Mouse (Mus musculus) G1E (cell line): ENCODE measurements around the gene Atp1a1. TPM values are rescaled to one million over a fixed set of nuclear protein-coding genes. Genes with fewer than 3 reads are reported as not detected.

ENCODE experiments used
- ATAC-seq: 2 replicates; pipeline ENCODE4 v1.8.0; 2016; ENCODE audit warnings: mild to moderate bottlenecking; ENCODE audit not compliant: insufficient number of reproducible peaks, poor library complexity, low FRiP score, severe bottlenecking; ENCODE audit errors: extremely low read depth
- DNase-seq: peaks from one replicate; pipeline ENCODE4 v3.0.0; 2012; ENCODE audit warnings: low spot score
- H3K27me3 ChIP-seq: 2 replicates; pipeline ENCODE4 v1.6.1; 2012; ENCODE audit warnings: mild to moderate bottlenecking, low read length, inconsistent platforms; ENCODE audit not compliant: insufficient read depth
- H3K36me3 ChIP-seq: replicated peaks from 2 replicates; pipeline ENCODE3; 2012; ENCODE audit warnings: mild to moderate bottlenecking, inconsistent platforms
- H3K4me1 ChIP-seq: 2 replicates; pipeline ENCODE4 v1.6.1; 2012; ENCODE audit warnings: low read depth, low read length, inconsistent platforms, mixed read lengths; ENCODE audit not compliant: insufficient read depth
- H3K4me3 ChIP-seq: 2 replicates; pipeline ENCODE4 v1.5.1; 2012; ENCODE audit warnings: low read depth, mild to moderate bottlenecking, inconsistent platforms, low read length, moderate library complexity, mixed read lengths
- H3K9me3 ChIP-seq: replicated peaks from 2 replicates; pipeline ENCODE4 v1.6.1; 2012; ENCODE audit warnings: inconsistent platforms
- CTCF ChIP-seq: IDR thresholded peaks from 2 replicates; pipeline ENCODE4 v1.5.1; 2012; ENCODE audit warnings: low read depth, low read length, inconsistent platforms, mixed read lengths
- GATA1 ChIP-seq: IDR thresholded peaks from 2 replicates; pipeline ENCODE4 v1.6.1; 2012; ENCODE audit warnings: borderline replicate concordance, low read length, inconsistent platforms, mixed read lengths
- GATA2 ChIP-seq: IDR thresholded peaks from 2 replicates; pipeline ENCODE4 v1.6.1; 2012; ENCODE audit warnings: low read depth, low read length, inconsistent platforms, borderline replicate concordance
- POLR2AphosphoS5 ChIP-seq: IDR thresholded peaks from 2 replicates; pipeline ENCODE4 v1.6.1; 2012; ENCODE audit warnings: low read depth, low read length, inconsistent platforms; ENCODE audit not compliant: insufficient replicate concordance
- TAL1 ChIP-seq: conservative IDR thresholded peaks from 2 replicates; pipeline ENCODE4 v1.6.1; 2012; ENCODE audit warnings: low read depth, low read length, inconsistent platforms, mixed read lengths
- polyA plus RNA-seq: library from polyadenylated mRNA; stranded (reverse); fragments of >175 nt; gene quantifications from 2 replicates; pipeline ENCODE4 v1.2.3, GENCODE M21; 2012
- total RNA-seq, 2 experiments: library from RNA; stranded (forward) in 1 of 2; stranded (reverse) in 1 of 2; fragments of 200-1000 nt in 1 of 2; fragments of >200 nt in 1 of 2; fragmentation: Nextera tagmentation in 1 of 2; gene quantifications; 2 replicates each; pipeline ENCODE4 v1.2.3; 2014 to 2017

The Atp1a1 gene
- total and polyA plus RNA-seq, 3 experiments, result 49.3 to 187 (median 71.8) TPM

DNA sequence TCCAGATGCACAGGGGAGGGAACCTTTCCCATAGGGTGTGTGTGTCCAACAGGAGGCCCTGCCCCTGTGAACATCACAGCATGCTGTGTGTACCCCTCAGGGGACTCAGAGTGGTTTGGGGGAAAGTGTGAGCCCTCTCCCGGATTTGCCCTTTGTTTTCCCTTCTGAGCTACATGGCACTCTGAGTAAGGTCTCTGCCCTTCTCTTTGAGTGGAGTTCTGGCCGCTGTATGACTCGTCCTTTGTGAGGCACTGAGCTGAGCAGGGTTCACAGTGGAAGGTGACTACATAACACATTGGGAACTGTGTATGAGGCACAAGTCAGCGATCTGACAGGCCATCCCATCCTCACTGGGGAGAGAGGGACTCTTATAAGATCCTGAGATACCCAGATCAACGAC is 31.5 kb downstream of the Atp1a1 start:
- H3K27me3 ChIP-seq, result no peaks in the 10 kb centered on the region
- no peaks in the 10 kb centered on the region for H3K9me3 ChIP-seq
- ATAC-seq (no peak), DNase-seq (no peak)
- H3K4me3 ChIP-seq, result no peak overlapping the region
- peaks cover 21% of the 10 kb centered on the region for H3K4me1 ChIP-seq
- peaks cover 37% of the 10 kb centered on the region for H3K36me3 ChIP-seq
- no peak for TF ChIP-seq POLR2AphosphoS5
- TF ChIP-seq GATA1, result no peak
- TF ChIP-seq CTCF, result no peak

- no peak for DNase-seq
- TF ChIP-seq CTCF, result no peak
- no peak for TF ChIP-seq GATA1
- no peak for TF ChIP-seq POLR2AphosphoS5
- no peak for TF ChIP-seq GATA2
- peaks cover 30% of the 10 kb centered on the region for H3K36me3 ChIP-seq
- ATAC-seq, result no peak
- H3K4me3 ChIP-seq, result no peak overlapping the region
- no peaks in the 10 kb centered on the region for H3K9me3 ChIP-seq
- H3K27me3 ChIP-seq, result no peaks in the 10 kb centered on the region
- peaks cover 19% of the 10 kb centered on the region for H3K4me1 ChIP-seq
Observed at GRCm38 (mm10) chr3:101572174-101572626, 32.3 kb downstream of the Atp1a1 start.

- DNase-seq, result no peak
- TF ChIP-seq CTCF (no peak), POLR2AphosphoS5 (no peak), GATA2 (no peak), TAL1 (no peak), GATA1 (no peak)
- Histone ChIP-seq H3K4me1 (peaks cover 19% of the 10 kb centered on the region), H3K4me3 (no peak overlapping the region), H3K9me3 (no peaks in the 10 kb centered on the region), H3K36me3 (peaks cover 24% of the 10 kb centered on the region), H3K27me3 (no peaks in the 10 kb centered on the region)
- no peak for ATAC-seq
Observed at GRCm38 (mm10) chr3:101571515-101572130, 32.9 kb downstream of the Atp1a1 start.

GRCm38 (mm10) chr3:101570747-101571514 is 33.6 kb downstream of the Atp1a1 start:
- Histone ChIP-seq H3K36me3 (peaks cover 17% of the 10 kb centered on the region), H3K9me3 (no peaks in the 10 kb centered on the region), H3K4me1 (peaks cover 25% of the 10 kb centered on the region), H3K4me3 (no peak overlapping the region), H3K27me3 (no peaks in the 10 kb centered on the region)
- DNase-seq (no peak), ATAC-seq (peak; percentile 22; the same call in 1 of the 2 replicates)
- TF ChIP-seq GATA1 (no peak), CTCF (no peak), TAL1 (no peak), POLR2AphosphoS5 (no peak), GATA2 (no peak)

- H3K9me3 ChIP-seq, result no peaks in the 10 kb centered on the region
- peaks cover 10% of the 10 kb centered on the region for H3K36me3 ChIP-seq
- no peaks in the 10 kb centered on the region for H3K27me3 ChIP-seq
- H3K4me3 ChIP-seq, result no peak overlapping the region
- H3K4me1 ChIP-seq, result peaks cover 27% of the 10 kb centered on the region
- DNase-seq (no peak), ATAC-seq (no peak)
- TF ChIP-seq TAL1 (no peak), POLR2AphosphoS5 (no peak), GATA1 (no peak), GATA2 (no peak), CTCF (no peak)
Observed at GRCm38 (mm10) chr3:101570246-101570645, 34.2 kb downstream of the Atp1a1 start.

- Histone ChIP-seq H3K36me3 (no peaks in the 10 kb centered on the region), H3K27me3 (no peaks in the 10 kb centered on the region), H3K4me3 (no peak overlapping the region), H3K9me3 (no peaks in the 10 kb centered on the region), H3K4me1 (peaks cover 29% of the 10 kb centered on the region)
- no peak for DNase-seq
- TF ChIP-seq GATA1 (no peak), GATA2 (no peak), TAL1 (no peak), CTCF (no peak), POLR2AphosphoS5 (no peak)
- no peak for ATAC-seq
Observed at GRCm38 (mm10) chr3:101568627-101569026, 35.9 kb downstream of the Atp1a1 start.
